Mouse (Mus musculus) neural tube, embryonic 15.5 days (tissue): ENCODE measurements at regions not wholly inside any gene's neighbourhood (a gene's known extent, or its start where the extent isn't known, plus 50 kb on each side); places are given as distances from the start of the nearest gene placed in this dataset.
A peak's percentile ranks its signal among the peaks of the same experiment; 100 is the strongest.

Experiments used
- ATAC-seq: fragments of 200-750 bp; cut with Nextera tagmentation; 2 replicates; pipeline ENCODE4 v1.8.0; 2017; ENCODE audit warnings: mild to moderate bottlenecking, moderate TSS enrichment, moderate library complexity; ENCODE audit not compliant: low FRiP score
- H3K27ac ChIP-seq: fragments of 300-500 bp; sonication (generic); replicated peaks from 2 replicates; pipeline ENCODE4 v1.5.1; 2015; ENCODE audit warnings: mild to moderate bottlenecking, inconsistent platforms
- H3K27me3 ChIP-seq: fragments of 300-500 bp; sonication (generic); replicated peaks from 2 replicates; pipeline ENCODE4 v1.6.1; 2015; ENCODE audit warnings: inconsistent platforms
- H3K36me3 ChIP-seq: fragments of 300-500 bp; sonication (generic); 2 replicates; pipeline ENCODE4 v1.6.1; 2015; ENCODE audit warnings: inconsistent platforms
- H3K4me1 ChIP-seq: fragments of 300-500 bp; sonication (generic); 2 replicates; pipeline ENCODE4 v1.6.1; 2015; ENCODE audit warnings: inconsistent platforms
- H3K4me2 ChIP-seq: fragments of 300-500 bp; sonication (generic); 2 replicates; pipeline ENCODE4 v1.6.1; 2015; ENCODE audit warnings: inconsistent platforms, mild to moderate bottlenecking, moderate library complexity
- H3K4me3 ChIP-seq: fragments of 300-500 bp; sonication (generic); replicated peaks from 2 replicates; pipeline ENCODE4 v1.5.1; 2015; ENCODE audit warnings: mild to moderate bottlenecking, inconsistent platforms
- H3K9ac ChIP-seq: fragments of 300-500 bp; sonication (generic); replicated peaks from 2 replicates; pipeline ENCODE4 v1.6.1; 2015; ENCODE audit warnings: mild to moderate bottlenecking, inconsistent platforms
- H3K9me3 ChIP-seq: fragments of 300-500 bp; sonication (generic); replicated peaks from 2 replicates; pipeline ENCODE4 v1.6.1; 2016; ENCODE audit warnings: inconsistent platforms
- WGBS: fragments of 180-500 bp; shearing (Covaris S2); methylation state at CpG from one replicate; pipeline ENCODE4 v1.1.7; 2015; ENCODE audit warnings: mixed read lengths; 5-methylcytosine and 5-hydroxymethylcytosine counted together

DNA sequence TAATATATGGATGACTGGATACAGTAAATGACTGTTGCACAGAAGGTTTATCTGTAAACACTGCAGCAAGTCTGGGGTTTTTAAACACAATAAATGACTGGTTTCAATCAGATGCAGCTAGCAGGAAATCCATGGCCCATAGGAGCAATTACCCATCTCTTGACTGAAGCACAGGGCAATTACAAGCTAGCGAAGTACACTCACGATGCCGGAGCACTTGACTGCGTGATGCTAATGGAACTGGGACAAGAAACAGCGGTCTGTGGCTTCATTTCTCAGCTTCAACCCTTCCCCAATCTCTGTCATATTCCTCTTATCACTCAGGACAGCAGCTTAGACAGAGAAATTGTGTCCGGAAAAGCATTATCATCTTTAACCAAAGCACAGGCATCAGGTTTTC is 132.1 kb downstream of the Mat2b start:
- Histone ChIP-seq H3K36me3 (no peaks in the 10 kb centered on the region), H3K9ac (no peak overlapping the region), H3K4me2 (peak overlapping the region; percentile 26; the same call in 1 of the 2 replicates), H3K4me1 (peaks cover 6% of the 10 kb centered on the region; the same call in 1 of the 2 replicates), H3K27me3 (no peaks in the 10 kb centered on the region), H3K27ac (no peak overlapping the region), H3K9me3 (no peaks in the 10 kb centered on the region), H3K4me3 (no peak overlapping the region)
- WGBS = 39% methylated on average over 6 of the region's 6 CpGs
- ATAC-seq = no peak

DNA sequence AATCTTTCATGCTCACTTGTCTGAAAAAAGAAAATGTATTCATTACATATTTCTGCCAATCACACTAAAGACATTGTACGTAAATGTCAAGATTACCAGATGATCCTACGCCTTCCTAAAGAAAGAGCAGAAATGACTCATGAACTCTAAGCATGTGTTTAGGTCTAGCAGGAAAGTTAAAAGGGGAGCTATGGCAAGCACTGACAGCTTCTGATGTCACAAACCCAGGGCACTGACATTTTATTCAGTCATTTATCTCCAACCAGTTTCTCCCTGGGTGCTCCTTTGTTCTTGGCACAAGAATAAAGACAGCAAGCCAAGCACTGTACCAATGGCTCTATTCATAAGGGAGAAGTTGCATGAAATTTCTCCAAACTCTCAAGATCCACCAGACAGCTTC is 133.0 kb downstream of the Mat2b start:
- ATAC-seq = no peak
- Histone ChIP-seq H3K4me2 (no peak overlapping the region), H3K4me1 (peaks cover 6% of the 10 kb centered on the region; the same call in 1 of the 2 replicates), H3K4me3 (no peak overlapping the region), H3K27ac (no peak overlapping the region), H3K9me3 (no peaks in the 10 kb centered on the region), H3K9ac (no peak overlapping the region), H3K27me3 (no peaks in the 10 kb centered on the region), H3K36me3 (no peaks in the 10 kb centered on the region)
- 94% methylated on average over 2 of the region's 2 CpGs for WGBS

DNA sequence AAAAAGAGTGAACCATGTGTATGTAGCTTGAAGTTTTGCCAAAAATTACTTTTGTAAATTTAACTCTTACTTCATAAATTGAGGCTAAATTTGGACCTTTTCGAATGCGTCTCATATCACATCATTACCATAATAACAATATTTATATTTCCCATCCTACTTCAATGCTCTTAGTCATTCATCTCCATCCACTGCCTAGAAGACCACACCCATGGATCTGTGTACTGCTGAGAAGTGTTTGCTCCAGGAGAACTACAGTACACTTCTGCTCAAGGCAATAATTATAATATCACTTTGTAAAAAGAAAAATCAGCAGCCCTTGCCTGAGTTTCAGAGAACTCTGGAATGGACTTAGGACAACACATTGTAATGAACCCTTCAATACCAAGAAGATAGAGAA is 133.6 kb downstream of the Mat2b start:
- Histone ChIP-seq H3K36me3 (no peaks in the 10 kb centered on the region), H3K27ac (no peak overlapping the region), H3K4me3 (no peak overlapping the region), H3K4me2 (no peak overlapping the region), H3K9ac (no peak overlapping the region), H3K4me1 (peaks cover 6% of the 10 kb centered on the region; the same call in 1 of the 2 replicates), H3K27me3 (no peaks in the 10 kb centered on the region), H3K9me3 (no peaks in the 10 kb centered on the region)
- 97% methylated on average over 2 of the region's 2 CpGs for WGBS
- no peak for ATAC-seq

DNA sequence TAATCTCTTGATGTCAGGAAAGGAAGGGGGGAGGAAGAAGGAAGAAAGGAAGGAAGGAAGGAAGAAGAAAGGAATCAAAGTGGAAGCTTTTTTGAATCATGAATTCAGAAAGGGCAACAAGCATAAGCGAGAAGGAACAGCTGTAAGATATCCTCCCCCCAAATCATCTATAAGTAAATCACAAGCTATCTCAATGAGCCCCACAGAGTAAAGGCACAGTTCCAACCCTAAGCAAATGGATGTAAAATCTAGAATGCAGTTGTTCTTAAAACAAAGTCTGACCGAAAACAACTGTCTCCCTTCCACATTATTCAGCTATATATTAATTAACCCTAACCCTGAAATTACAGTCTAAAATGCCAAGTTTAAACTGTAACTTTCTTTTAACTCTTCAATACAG is 136.5 kb downstream of the Mat2b start:
- Histone ChIP-seq H3K27me3 (no peaks in the 10 kb centered on the region), H3K36me3 (no peaks in the 10 kb centered on the region), H3K4me2 (no peak overlapping the region), H3K4me3 (no peak overlapping the region), H3K27ac (no peak overlapping the region), H3K4me1 (peaks cover 6% of the 10 kb centered on the region; the same call in 1 of the 2 replicates), H3K9me3 (no peaks in the 10 kb centered on the region), H3K9ac (no peak overlapping the region)
- WGBS = 93% methylated on average over 2 of the region's 2 CpGs
- no peak for ATAC-seq

DNA sequence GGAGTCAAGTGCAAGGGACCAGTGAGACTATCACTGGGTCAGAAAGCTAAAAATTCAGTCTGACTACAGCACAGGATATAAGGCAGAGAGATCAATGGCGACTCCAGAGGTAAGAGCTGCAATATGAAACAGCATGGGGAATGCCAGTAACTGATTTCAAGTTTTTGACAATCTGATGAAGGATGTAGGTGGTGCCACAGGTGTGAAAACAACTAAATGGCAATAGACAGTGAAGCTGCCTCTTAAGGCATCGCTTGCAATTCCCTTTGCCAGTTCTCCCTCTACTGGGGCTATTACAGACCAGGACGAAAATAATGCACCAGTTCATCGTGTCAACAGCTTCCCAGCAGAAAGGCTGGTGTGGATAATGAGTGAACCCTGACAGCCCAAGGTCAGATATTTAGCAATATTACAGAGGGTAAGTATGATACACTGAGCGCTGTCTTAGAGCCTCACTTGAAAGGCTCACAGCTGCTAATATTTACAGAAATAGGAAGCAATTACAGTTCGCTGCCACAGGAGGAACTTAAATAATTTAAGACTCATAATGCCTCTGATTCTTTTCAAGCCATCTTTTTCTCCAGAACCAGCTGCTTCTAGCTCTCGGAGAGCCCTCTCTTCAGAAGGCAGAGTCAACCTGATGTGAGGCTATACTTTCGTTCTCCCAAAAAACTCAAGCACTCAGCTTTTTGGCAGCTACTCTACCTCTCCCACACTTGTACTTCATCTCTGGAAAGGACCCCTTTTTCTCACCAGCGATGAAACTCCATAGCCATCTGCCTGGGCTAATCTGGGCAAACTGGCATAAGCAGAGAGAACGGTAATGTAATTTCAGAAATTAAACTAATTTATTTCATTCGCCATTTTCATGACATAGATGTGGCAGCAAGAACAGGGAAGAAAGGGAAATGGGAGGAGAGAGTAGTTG is 139.9 kb downstream of the Mat2b start:
- no peak overlapping the region for H3K4me3 ChIP-seq
- no peaks in the 10 kb centered on the region for H3K4me1 ChIP-seq
- ATAC-seq = no peak
- H3K27ac ChIP-seq = no peak overlapping the region
- H3K9ac ChIP-seq = no peak overlapping the region
- H3K9me3 ChIP-seq = no peaks in the 10 kb centered on the region
- no peaks in the 10 kb centered on the region for H3K27me3 ChIP-seq
- no peak overlapping the region for H3K4me2 ChIP-seq
- 74% methylated on average over 11 of the region's 11 CpGs for WGBS
- H3K36me3 ChIP-seq = no peaks in the 10 kb centered on the region

DNA sequence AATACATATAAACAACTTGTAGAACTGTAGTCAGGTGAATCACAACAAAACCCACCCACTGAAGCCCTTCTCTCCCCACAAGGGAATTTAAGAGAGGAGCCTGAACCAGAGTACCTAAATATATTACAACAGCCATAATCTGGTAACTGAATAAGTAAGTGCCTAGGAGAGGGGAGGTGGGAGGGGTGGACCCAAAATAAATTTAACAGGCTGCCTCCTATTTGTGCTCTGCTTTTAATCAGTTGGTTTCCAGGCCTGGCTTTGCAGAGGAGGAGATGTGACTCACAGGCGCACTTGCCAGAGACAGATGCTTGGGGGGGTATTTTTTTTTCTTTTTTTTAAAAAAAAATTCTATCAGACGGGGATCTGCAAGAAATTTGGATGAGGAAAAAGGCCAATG is 142.9 kb downstream of the Mat2b start:
- ATAC-seq = no peak
- Histone ChIP-seq H3K9me3 (no peaks in the 10 kb centered on the region), H3K27me3 (no peaks in the 10 kb centered on the region), H3K27ac (no peak overlapping the region), H3K9ac (no peak overlapping the region), H3K36me3 (no peaks in the 10 kb centered on the region), H3K4me3 (no peak overlapping the region), H3K4me1 (no peaks in the 10 kb centered on the region), H3K4me2 (no peak overlapping the region)
- WGBS = 86% methylated on average over 2 of the region's 2 CpGs

DNA sequence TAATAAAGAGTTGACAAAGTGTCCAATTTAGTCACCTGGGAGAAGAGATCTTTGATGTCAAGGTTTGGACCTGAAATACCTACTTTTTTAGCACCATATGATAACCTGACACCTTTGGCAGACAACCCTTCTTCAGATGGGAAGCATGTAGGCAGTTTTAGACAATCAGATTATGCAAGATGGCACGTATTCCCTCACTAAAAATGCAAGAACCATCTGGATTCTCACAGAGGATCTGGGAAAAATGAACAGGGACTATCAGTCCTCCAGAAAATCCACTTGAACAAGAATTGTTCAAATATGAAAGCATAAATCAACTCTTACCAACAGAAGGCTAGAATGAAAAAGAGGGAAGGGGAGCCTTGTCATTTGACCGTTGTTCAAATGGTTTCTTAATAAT is 148.4 kb downstream of the Mat2b start:
- WGBS = 73% methylated on average over 2 of the region's 2 CpGs
- Histone ChIP-seq H3K9me3 (no peaks in the 10 kb centered on the region), H3K4me1 (no peaks in the 10 kb centered on the region), H3K27me3 (no peaks in the 10 kb centered on the region), H3K4me2 (no peak overlapping the region), H3K36me3 (no peaks in the 10 kb centered on the region), H3K4me3 (no peak overlapping the region), H3K9ac (no peak overlapping the region), H3K27ac (no peak overlapping the region)
- ATAC-seq = no peak

DNA sequence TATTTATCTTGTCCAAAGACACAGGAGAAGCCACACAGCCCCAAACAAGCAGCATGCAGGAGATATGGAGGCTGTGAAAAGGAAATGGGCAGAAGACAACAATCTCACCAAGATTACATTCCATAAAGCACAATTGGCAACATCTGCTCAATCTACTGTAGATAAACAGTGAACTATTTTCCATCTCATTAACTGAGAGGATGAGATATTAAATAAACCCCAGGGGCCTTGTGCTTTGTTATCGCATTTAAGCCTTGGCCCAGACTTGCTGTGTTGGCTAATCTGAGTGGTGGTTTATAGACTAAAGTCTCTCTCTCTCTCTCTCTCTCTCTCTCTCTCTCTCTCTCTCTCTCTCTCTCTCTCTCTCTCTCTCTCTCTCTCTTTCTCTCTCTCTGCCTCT is 149.5 kb downstream of the Mat2b start:
- H3K36me3 ChIP-seq = no peaks in the 10 kb centered on the region
- H3K4me3 ChIP-seq = no peak overlapping the region
- no peaks in the 10 kb centered on the region for H3K4me1 ChIP-seq
- no peak overlapping the region for H3K9ac ChIP-seq
- WGBS = 37% methylated on average over 1 of the region's 1 CpGs
- ATAC-seq = no peak
- H3K4me2 ChIP-seq = no peak overlapping the region
- no peak overlapping the region for H3K27ac ChIP-seq
- no peaks in the 10 kb centered on the region for H3K27me3 ChIP-seq
- H3K9me3 ChIP-seq = no peaks in the 10 kb centered on the region

DNA sequence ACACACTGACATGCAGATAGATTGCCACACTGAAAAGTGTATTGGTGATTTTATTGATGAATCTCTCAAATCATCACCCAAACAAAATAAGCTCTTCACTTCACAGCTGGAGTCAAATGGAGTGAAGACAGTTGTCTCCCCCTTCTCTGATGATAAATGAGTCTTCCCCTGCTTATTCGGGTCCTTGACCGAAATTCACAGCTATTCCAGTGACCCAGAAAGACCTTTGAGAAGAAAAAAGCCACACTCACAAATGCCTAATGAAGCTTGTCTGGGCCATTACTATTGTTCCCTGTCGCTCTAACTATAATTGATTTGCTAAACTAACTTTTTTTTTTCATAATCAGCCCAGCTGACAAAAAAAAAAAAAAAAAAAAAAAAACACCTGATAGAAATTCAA is 154.8 kb downstream of the Mat2b start:
- Histone ChIP-seq H3K27ac (no peak overlapping the region), H3K4me3 (no peak overlapping the region), H3K4me2 (no peak overlapping the region), H3K9ac (no peak overlapping the region), H3K36me3 (no peaks in the 10 kb centered on the region), H3K9me3 (no peaks in the 10 kb centered on the region), H3K4me1 (0 out of 2 replicates have a peak, but pooled peaks cover 2% of the 10 kb centered on the region), H3K27me3 (no peaks in the 10 kb centered on the region)
- no peak for ATAC-seq
- 12% methylated on average over 3 of the region's 3 CpGs for WGBS

DNA sequence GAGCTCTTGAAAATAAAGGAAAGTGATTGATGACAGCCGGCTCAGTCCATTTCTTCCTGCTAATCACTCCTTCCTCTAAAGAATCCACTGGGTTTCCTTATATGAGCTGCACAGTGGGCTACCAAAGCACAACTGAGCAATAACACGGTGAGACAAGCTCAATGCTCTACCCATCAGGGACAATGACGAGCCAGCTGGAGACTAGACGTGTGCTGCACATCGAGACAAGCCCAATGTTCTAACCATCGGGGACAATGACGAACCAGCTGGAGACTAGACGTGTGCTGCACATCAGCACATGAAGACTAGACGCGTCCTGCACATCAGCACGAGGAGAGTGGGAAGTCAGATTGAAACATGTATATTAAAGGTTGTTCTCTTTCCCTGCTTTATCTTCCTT is 155.2 kb downstream of the Mat2b start:
- ATAC-seq = no peak; the same call in 1 of the 2 replicates
- 14% methylated on average over 11 of the region's 11 CpGs for WGBS
- Histone ChIP-seq H3K4me3 (no peak overlapping the region), H3K36me3 (no peaks in the 10 kb centered on the region), H3K4me1 (0 out of 2 replicates have a peak, but pooled peaks cover 2% of the 10 kb centered on the region), H3K27me3 (no peaks in the 10 kb centered on the region), H3K9me3 (no peaks in the 10 kb centered on the region), H3K4me2 (peak overlapping the region; percentile 36), H3K9ac (no peak overlapping the region), H3K27ac (no peak overlapping the region)

DNA sequence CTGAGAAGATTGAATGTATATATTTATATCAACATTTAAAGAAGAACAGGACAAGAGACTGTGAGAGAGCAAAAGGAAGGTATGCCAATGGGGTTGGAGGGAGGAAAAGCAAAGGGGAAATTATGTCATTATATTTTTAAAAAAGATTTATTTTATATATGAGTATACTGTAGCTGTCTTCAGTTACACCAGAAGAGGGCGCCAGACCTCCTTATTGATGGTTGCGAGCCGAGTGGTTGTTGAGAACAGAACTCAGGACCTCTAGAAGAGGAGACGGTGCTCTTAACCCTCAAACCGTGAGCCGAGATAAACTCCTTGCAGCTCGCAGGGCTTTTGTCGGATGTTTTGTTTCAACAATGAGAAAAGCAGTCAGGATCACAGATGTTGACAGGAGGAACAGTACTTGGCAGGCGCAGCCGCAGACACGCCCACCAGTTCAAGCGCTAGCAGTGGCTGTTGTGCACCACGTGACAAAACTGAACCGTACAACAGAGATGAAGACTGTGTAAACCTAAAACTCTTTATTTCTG is 158.7 kb downstream of the Mat2b start:
- H3K4me2 ChIP-seq = no peak overlapping the region

More for the DNA sequence above, 158.7 kb downstream of the Mat2b start:
- WGBS = 89% methylated on average over 14 of the region's 14 CpGs
- Histone ChIP-seq H3K36me3 (no peaks in the 10 kb centered on the region), H3K27ac (no peak overlapping the region), H3K4me3 (no peak overlapping the region), H3K9me3 (no peaks in the 10 kb centered on the region), H3K27me3 (no peaks in the 10 kb centered on the region), H3K9ac (no peak overlapping the region), H3K4me1 (0 out of 2 replicates have a peak, but pooled peaks cover 2% of the 10 kb centered on the region)
- ATAC-seq = no peak
